Mouse (Mus musculus) bone marrow, adult 2 months (tissue): ENCODE results near the gene Rtn4rl1.

Experiments
- CTCF ChIP-seq: fragments of 200-500 bp; IDR thresholded peaks from 2 replicates; pipeline ENCODE4 v1.5.1; 2011; ENCODE audit warnings: low read length, control low read depth; ENCODE audit not compliant: control insufficient read depth, insufficient read depth
- POLR2A ChIP-seq: fragments of 200-500 bp; IDR thresholded peaks from 2 replicates; pipeline ENCODE4 v1.6.1; 2011; ENCODE audit warnings: low read depth, mild to moderate bottlenecking, control low read depth, low read length, borderline replicate concordance; ENCODE audit not compliant: control insufficient read depth

GRCm38 (mm10) chr11:75165441-75166192, 28.0 kb upstream of the Rtn4rl1 start:
- TF ChIP-seq CTCF: peak; percentile 93
- peak; percentile 46; the same call in 1 of the 2 replicates for TF ChIP-seq POLR2A
